Mouse (Mus musculus): Measurements from ENCODE around the gene Ifitm3. TPM values are rescaled to one million over a fixed set of nuclear protein-coding genes. Genes with fewer than 3 reads are reported as not detected.

Gene Ifitm3
- total and polyA plus RNA-seq, 3 experiments: 0.25 TPM; not detected in 2

DNA sequence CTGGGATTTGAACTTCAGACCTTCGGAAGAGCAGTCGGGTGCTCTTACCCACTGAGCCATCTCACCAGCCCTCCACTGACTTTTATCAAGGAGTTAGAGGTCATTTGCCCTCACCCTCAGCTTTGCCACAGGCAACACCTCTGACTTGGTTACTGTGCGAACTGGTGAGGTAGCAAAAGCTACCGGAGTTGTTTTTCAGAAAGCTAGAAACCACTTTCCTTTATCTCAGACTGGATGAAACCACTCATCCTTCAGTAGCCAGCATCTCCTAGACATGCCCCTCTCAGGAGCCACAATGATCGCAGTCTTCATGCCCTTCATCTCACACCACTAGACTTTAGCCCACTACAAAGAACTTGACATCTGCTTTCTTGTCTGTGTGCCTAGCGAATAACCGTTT lies 27.6 kb downstream of the Ifitm3 start:
- dilution Hi-C loops (cut with MboI; ENCODE audit: extremely low pct_ligation_motif_present, extremely low pct_unique_long_range_greater_than_20kb, low sequenced_read_pairs): no loop called here
- DNase-seq (ENCODE audit: extremely low read depth): no peak
- Histone ChIP-seq H3K9ac (ENCODE audit: insufficient read depth, low read depth) (no peak overlapping the region), H3K4me2 (ENCODE audit: insufficient read depth, low read depth, poor library complexity, severe bottlenecking) (no peak overlapping the region), H3K27ac (ENCODE audit: insufficient read depth, low read depth) (no peak overlapping the region), H3K79me2 (replicated peaks; ENCODE audit: control insufficient read depth, extremely low read depth, insufficient read depth, poor library complexity, severe bottlenecking) (no peaks in the 10 kb centered on the region), H3K4me3 (replicated peaks in 1 of 3; ENCODE audit: low read depth in 2 of 3, low read length in 2 of 3, poor library complexity in 1 of 3) (no peak overlapping the region), H3K27me3 (replicated peaks) (no peaks in the 10 kb centered on the region), H3K9me3 (replicated peaks; ENCODE audit: low read length) (peaks cover 7% of the 10 kb centered on the region), H3K4me1 (ENCODE audit: control insufficient read depth in 1 of 2, insufficient read depth in 2 of 2) (peaks cover 2 to 18% of the 10 kb centered on the region in 2 experiments; a peak in 2 of 4 replicates), H3K36me3 (replicated peaks in 1 of 2; ENCODE audit: control insufficient read depth in 1 of 2, insufficient read depth in 1 of 2, low read length in 1 of 2) (no peaks in the 10 kb centered on the region)
- in situ Hi-C loops (cut with MboI; ENCODE audit: low pct_ligation_motif_present, low pct_unique_long_range_greater_than_20kb, low sequenced_read_pairs): loop anchor here (25.0 kb wide), 1 partner anchor 379 kb away; no protein-coding TSS in a partner anchor
- no peak for TF ChIP-seq ZKSCAN1 (IDR thresholded peaks at IDR 0.05; ENCODE audit: borderline replicate concordance, low read depth, low read length)
- TF ChIP-seq MAFK (IDR thresholded peaks at IDR 0.05; ENCODE audit: insufficient replicate concordance, low read length): no peak
- TF ChIP-seq MEF2A (IDR thresholded peaks at IDR 0.05; ENCODE audit: borderline replicate concordance, low read depth, low read length): no peak
- TF ChIP-seq ETS1 (conservative IDR thresholded peaks at IDR 0.05; ENCODE audit: low read depth, low read length): no peak
- no peak for TF ChIP-seq E2F4 (IDR thresholded peaks at IDR 0.05; ENCODE audit: insufficient replicate concordance, low read depth, low read length)
- TF ChIP-seq EP300 (IDR thresholded peaks at IDR 0.05; ENCODE audit: low read length): no peak
- no peak for TF ChIP-seq SIN3A (IDR thresholded peaks at IDR 0.05; ENCODE audit: low read length)
- TF ChIP-seq TCF12 (IDR thresholded peaks at IDR 0.05; ENCODE audit: low read depth, low read length): no peak
- TF ChIP-seq NRF1 (IDR thresholded peaks at IDR 0.05; ENCODE audit: low read depth, low read length): no peak
- no peak for TF ChIP-seq RCOR1 (conservative IDR thresholded peaks at IDR 0.05; ENCODE audit: low read depth, low read length)
- TF ChIP-seq BHLHE40 (IDR thresholded peaks at IDR 0.05; ENCODE audit: low read depth, low read length): no peak
- no peak for TF ChIP-seq RAD21 (IDR thresholded peaks at IDR 0.05; ENCODE audit: low read depth, low read length)

- Histone ChIP-seq H3K9ac (ENCODE audit: insufficient read depth, low read depth) (no peak overlapping the region), H3K79me2 (replicated peaks; ENCODE audit: control insufficient read depth, extremely low read depth, insufficient read depth, poor library complexity, severe bottlenecking) (no peaks in the 10 kb centered on the region), H3K27me3 (replicated peaks) (no peaks in the 10 kb centered on the region), H3K4me2 (ENCODE audit: insufficient read depth, low read depth, poor library complexity, severe bottlenecking) (no peak overlapping the region; the same call in 1 of the 2 replicates), H3K9me3 (replicated peaks; ENCODE audit: low read length) (peaks cover 7% of the 10 kb centered on the region), H3K27ac (ENCODE audit: insufficient read depth, low read depth) (no peak overlapping the region), H3K4me1 (ENCODE audit: control insufficient read depth in 1 of 2, insufficient read depth in 2 of 2) (peaks cover 2 to 19% of the 10 kb centered on the region in 2 experiments; a peak in 3 of 4 replicates), H3K36me3 (replicated peaks in 1 of 2; ENCODE audit: control insufficient read depth in 1 of 2, insufficient read depth in 1 of 2, low read length in 1 of 2) (no peaks in the 10 kb centered on the region), H3K4me3 (replicated peaks in 1 of 3; ENCODE audit: low read depth in 2 of 3, low read length in 2 of 3, poor library complexity in 1 of 3) (no peak overlapping the region)
- dilution Hi-C loops (cut with MboI; ENCODE audit: extremely low pct_ligation_motif_present, extremely low pct_unique_long_range_greater_than_20kb, low sequenced_read_pairs): no loop called here
- no peak for DNase-seq (ENCODE audit: extremely low read depth)
- in situ Hi-C loops (cut with MboI; ENCODE audit: low pct_ligation_motif_present, low pct_unique_long_range_greater_than_20kb, low sequenced_read_pairs): loop anchor here (25.0 kb wide), 1 partner anchor 381 kb away; no protein-coding TSS in a partner anchor
- TF ChIP-seq USF2 (conservative IDR thresholded peaks at IDR 0.05; ENCODE audit: low read depth, low read length) (no peak), IRF4 (IDR thresholded peaks at IDR 0.05; ENCODE audit: low read depth, low read length) (no peak), POLR2A (IDR thresholded peaks at IDR 0.05; ENCODE audit: low read depth, low read length) (no peak), TCF12 (IDR thresholded peaks at IDR 0.05; ENCODE audit: low read depth, low read length) (peak; percentile 37; the same call in 1 of the 2 replicates), GABPA (IDR thresholded peaks at IDR 0.05; ENCODE audit: insufficient replicate concordance, low read depth, low read length) (no peak), MAZ (IDR thresholded peaks at IDR 0.05; ENCODE audit: low read depth, low read length) (no peak), JUND (conservative IDR thresholded peaks at IDR 0.05; ENCODE audit: low read depth, low read length) (no peak), SMC3 (IDR thresholded peaks at IDR 0.05; ENCODE audit: low read depth, low read length) (no peak), RCOR1 (conservative IDR thresholded peaks at IDR 0.05; ENCODE audit: low read depth, low read length) (no peak), RAD21 (IDR thresholded peaks at IDR 0.05; ENCODE audit: low read depth, low read length) (no peak), MAX (IDR thresholded peaks at IDR 0.05; ENCODE audit: low read length) (no peak), UBTF (IDR thresholded peaks at IDR 0.05; ENCODE audit: low read depth, low read length) (0 out of 2 replicates have a peak, but pooled peaks have one; percentile 76), MYC (IDR thresholded peaks at IDR 0.05; ENCODE audit: low read depth, low read length) (no peak), USF1 (IDR thresholded peaks at IDR 0.05; ENCODE audit: low read depth, low read length) (no peak), MXI1 (IDR thresholded peaks at IDR 0.05; ENCODE audit: low read depth, low read length) (no peak), KAT2A (IDR thresholded peaks at IDR 0.05; ENCODE audit: insufficient replicate concordance, low read length) (no peak), TBP (conservative IDR thresholded peaks at IDR 0.05; ENCODE audit: low read depth, low read length) (peak; percentile 95), CHD2 (IDR thresholded peaks at IDR 0.05; ENCODE audit: low read length) (no peak), ETS1 (conservative IDR thresholded peaks at IDR 0.05; ENCODE audit: low read depth, low read length) (peak; percentile 10; the same call in 1 of the 2 replicates), JUN (IDR thresholded peaks at IDR 0.05; ENCODE audit: insufficient read depth, low read depth, low read length) (peak; percentile 32; the same call in 1 of the 2 replicates), MEF2A (IDR thresholded peaks at IDR 0.05; ENCODE audit: borderline replicate concordance, low read depth, low read length) (no peak), HCFC1 (IDR thresholded peaks at IDR 0.05; ENCODE audit: low read depth, low read length) (no peak), ZMIZ1 (IDR thresholded peaks at IDR 0.05; ENCODE audit: low read depth, low read length) (no peak), POLR2AphosphoS2 (IDR thresholded peaks at IDR 0.05; ENCODE audit: low read depth, low read length) (no peak), E2F4 (IDR thresholded peaks at IDR 0.05; ENCODE audit: insufficient replicate concordance, low read depth, low read length) (no peak), EP300 (IDR thresholded peaks at IDR 0.05; ENCODE audit: low read length) (peak; percentile 51)
These were observed 28.9 kb downstream of the Ifitm3 start for GRCm38 (mm10) chr7:140981704-140982103.
